Mouse (Mus musculus) liver, embryonic 12.5 days (tissue): ENCODE results near the gene Pbx1. TPM values are rescaled to one million over a fixed set of nuclear protein-coding genes. Genes with fewer than 3 reads are reported as not detected.

Experiments used
- ATAC-seq: fragments of 200-750 bp; cut with Nextera tagmentation; 2 replicates; pipeline ENCODE4 v1.8.0; 2017; ENCODE audit warnings: moderate number of reproducible peaks, mild to moderate bottlenecking, moderate library complexity
- H3K27ac ChIP-seq: fragments of 300-500 bp; sonication (generic); 2 replicates; pipeline ENCODE4 v1.5.1; 2016; ENCODE audit warnings: mild to moderate bottlenecking
- H3K27me3 ChIP-seq: fragments of 300-500 bp; sonication (generic); replicated peaks from 2 replicates; pipeline ENCODE4 v1.6.1; 2016; ENCODE audit warnings: mild to moderate bottlenecking, moderate library complexity
- H3K36me3 ChIP-seq: fragments of 300-500 bp; sonication (generic); 2 replicates; pipeline ENCODE4 v1.6.1; 2016; ENCODE audit warnings: mild to moderate bottlenecking, moderate library complexity
- H3K4me1 ChIP-seq: fragments of 300-500 bp; sonication (generic); 2 replicates; pipeline ENCODE4 v1.6.1; 2016
- H3K4me2 ChIP-seq: fragments of 300-500 bp; sonication (generic); 2 replicates; pipeline ENCODE4 v1.6.1; 2016; ENCODE audit warnings: mild to moderate bottlenecking, moderate library complexity
- H3K4me3 ChIP-seq: fragments of 300-500 bp; sonication (generic); 2 replicates; pipeline ENCODE4 v1.5.1; 2016; ENCODE audit warnings: mild to moderate bottlenecking, moderate library complexity
- H3K9ac ChIP-seq: fragments of 300-500 bp; sonication (generic); 2 replicates; pipeline ENCODE4 v1.6.1; 2016; ENCODE audit warnings: mild to moderate bottlenecking, moderate library complexity
- H3K9me3 ChIP-seq: fragments of 300-500 bp; sonication (generic); replicated peaks from 2 replicates; pipeline ENCODE4 v1.6.1; 2016; ENCODE audit warnings: mild to moderate bottlenecking, moderate library complexity
- WGBS: fragments of 180-500 bp; shearing (Covaris S2); methylation state at CpG from one replicate; pipeline ENCODE4 v1.1.7; 2016; ENCODE audit not compliant: insufficient replicate concordance; 5-methylcytosine and 5-hydroxymethylcytosine counted together
- polyA plus RNA-seq: library from polyadenylated mRNA; unstranded; fragments of >200 nt; fragmentation: Nextera tagmentation; extraction: Ambion mirVana; gene quantifications from 2 replicates; pipeline ENCODE4 v1.2.1, GENCODE M21; 2016

The Pbx1 gene
- polyA plus RNA-seq, 1 experiment from 2014 or later, result 6.8 TPM

DNA sequence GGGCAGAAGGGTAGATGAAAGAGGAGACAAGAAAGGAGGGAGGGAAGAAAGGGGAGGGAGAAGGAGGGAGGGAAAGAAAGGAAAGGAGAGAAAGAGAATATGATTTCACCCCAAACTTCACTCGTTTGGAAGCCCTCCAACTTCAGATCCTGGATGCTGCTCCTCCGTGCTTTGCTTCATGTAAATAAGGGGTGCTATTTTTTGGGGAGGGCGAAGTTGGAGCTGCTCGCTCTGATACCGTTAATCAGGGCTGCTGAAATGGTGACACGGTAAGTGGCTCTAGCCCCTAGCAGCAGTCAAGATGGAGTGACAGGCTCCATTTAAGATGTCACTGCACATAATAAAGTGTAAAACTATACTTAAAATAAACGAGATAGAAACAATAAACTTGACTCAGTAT lies 190.8 kb downstream of the Pbx1 start:
- 60% methylated on average over 7 of the region's 7 CpGs for WGBS
- Histone ChIP-seq H3K27me3 (no peaks in the 10 kb centered on the region), H3K9me3 (no peaks in the 10 kb centered on the region), H3K36me3 (no peaks in the 10 kb centered on the region), H3K4me3 (no peak overlapping the region), H3K27ac (no peak overlapping the region), H3K4me2 (no peak overlapping the region), H3K4me1 (no peaks in the 10 kb centered on the region), H3K9ac (no peak overlapping the region)
- no peak for ATAC-seq

DNA sequence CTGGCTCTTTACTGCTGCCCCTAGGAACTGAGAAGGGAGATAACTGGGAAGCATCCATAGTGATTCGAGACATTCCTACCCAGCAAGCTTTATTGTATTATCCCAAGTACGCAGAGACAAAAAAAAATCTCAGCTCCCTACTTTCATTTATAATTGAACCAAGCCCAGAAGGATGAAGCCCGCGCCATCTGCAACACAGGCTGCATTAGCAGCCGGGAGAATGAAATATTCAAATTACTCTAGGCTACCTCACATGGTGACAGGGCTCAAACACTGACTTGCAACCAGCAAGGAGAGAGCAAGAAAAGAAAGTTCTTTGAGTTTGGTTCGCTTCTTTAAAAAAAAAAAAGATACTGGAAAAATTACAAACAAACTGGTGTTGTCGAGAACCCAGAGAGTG lies 191.2 kb downstream of the Pbx1 start:
- Histone ChIP-seq H3K4me2 (no peak overlapping the region), H3K9ac (no peak overlapping the region), H3K4me1 (no peaks in the 10 kb centered on the region), H3K9me3 (no peaks in the 10 kb centered on the region), H3K36me3 (no peaks in the 10 kb centered on the region), H3K4me3 (no peak overlapping the region), H3K27ac (no peak overlapping the region), H3K27me3 (no peaks in the 10 kb centered on the region)
- no peak for ATAC-seq
- WGBS, result 68% methylated on average over 7 of the region's 7 CpGs

DNA sequence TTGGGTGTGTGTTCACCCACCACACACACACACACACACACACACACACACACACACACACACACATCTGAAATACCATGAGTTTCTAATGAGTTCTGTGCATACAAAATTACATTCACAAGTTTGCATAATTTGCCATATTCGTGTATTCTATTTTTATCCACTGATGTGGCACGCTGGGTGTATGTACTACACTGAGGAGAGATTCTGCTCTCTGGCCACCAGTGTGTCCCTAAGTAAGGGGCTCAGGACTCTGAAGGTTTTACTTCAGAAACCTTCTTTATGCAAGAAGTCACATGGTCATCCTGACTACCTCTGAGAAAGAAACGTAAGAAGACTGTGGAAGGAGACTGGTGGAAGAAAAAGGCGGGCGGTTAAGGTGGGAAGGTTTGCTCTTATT lies 191.7 kb downstream of the Pbx1 start:
- H3K4me1 ChIP-seq, result no peaks in the 10 kb centered on the region
- H3K9ac ChIP-seq, result no peak overlapping the region
- no peak overlapping the region for H3K4me2 ChIP-seq
- no peak for ATAC-seq
- H3K27ac ChIP-seq, result no peak overlapping the region
- no peaks in the 10 kb centered on the region for H3K9me3 ChIP-seq
- no peaks in the 10 kb centered on the region for H3K27me3 ChIP-seq
- 74% methylated on average over 5 of the region's 5 CpGs for WGBS
- H3K4me3 ChIP-seq, result no peak overlapping the region
- H3K36me3 ChIP-seq, result no peaks in the 10 kb centered on the region

DNA sequence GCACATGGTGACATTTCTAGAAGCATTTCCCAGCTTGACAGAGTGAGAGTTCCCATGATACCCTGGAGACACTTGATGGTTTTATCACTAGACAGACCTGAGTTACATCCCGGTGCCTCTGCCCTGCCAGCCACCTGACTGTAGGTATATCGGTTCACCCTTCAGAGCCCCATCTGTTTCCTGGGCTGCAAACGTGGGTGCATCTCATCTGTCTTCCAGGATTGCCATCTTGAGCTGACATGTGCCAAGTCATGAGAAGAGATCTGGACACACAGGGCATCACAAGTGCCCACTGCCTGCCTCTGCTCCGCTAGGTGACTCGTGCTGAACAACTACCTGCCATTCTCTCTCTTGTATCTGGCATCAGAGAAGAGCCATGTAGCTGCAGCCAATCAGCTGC lies 196.0 kb downstream of the Pbx1 start:
- Histone ChIP-seq H3K36me3 (no peaks in the 10 kb centered on the region), H3K9ac (no peak overlapping the region), H3K27ac (no peak overlapping the region), H3K4me3 (no peak overlapping the region), H3K4me1 (no peaks in the 10 kb centered on the region; the same call in 1 of the 2 replicates), H3K9me3 (no peaks in the 10 kb centered on the region), H3K27me3 (no peaks in the 10 kb centered on the region), H3K4me2 (no peak overlapping the region)
- no peak for ATAC-seq
- whole genome bisulfite sequencing, result 75% methylated on average over 5 of the region's 5 CpGs

DNA sequence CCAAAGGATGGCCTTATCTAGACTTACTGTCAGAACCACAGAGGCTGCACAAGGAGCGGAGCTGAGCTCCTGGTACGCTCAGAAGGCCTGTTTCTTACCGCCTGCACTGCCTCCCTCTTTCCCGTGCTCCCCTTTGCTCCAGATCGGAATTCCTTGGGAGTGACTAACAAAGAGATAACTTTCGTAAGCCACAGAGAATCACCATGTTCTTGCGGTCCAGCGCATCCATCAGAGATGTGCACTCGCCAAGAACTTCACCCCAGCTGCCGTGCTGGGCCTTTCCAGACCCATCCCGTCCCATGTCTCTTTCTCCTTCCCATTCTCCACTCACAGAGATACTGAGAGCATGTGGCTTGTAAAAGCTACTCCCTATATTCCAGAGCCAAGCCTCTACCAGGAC lies 197.7 kb downstream of the Pbx1 start:
- ATAC-seq, result no peak
- Histone ChIP-seq H3K4me3 (no peak overlapping the region), H3K4me2 (no peak overlapping the region), H3K27ac (no peak overlapping the region), H3K9me3 (no peaks in the 10 kb centered on the region), H3K27me3 (no peaks in the 10 kb centered on the region), H3K36me3 (no peaks in the 10 kb centered on the region), H3K9ac (no peak overlapping the region), H3K4me1 (no peaks in the 10 kb centered on the region; the same call in 1 of the 2 replicates)
- 66% methylated on average over 11 of the region's 11 CpGs for WGBS

DNA sequence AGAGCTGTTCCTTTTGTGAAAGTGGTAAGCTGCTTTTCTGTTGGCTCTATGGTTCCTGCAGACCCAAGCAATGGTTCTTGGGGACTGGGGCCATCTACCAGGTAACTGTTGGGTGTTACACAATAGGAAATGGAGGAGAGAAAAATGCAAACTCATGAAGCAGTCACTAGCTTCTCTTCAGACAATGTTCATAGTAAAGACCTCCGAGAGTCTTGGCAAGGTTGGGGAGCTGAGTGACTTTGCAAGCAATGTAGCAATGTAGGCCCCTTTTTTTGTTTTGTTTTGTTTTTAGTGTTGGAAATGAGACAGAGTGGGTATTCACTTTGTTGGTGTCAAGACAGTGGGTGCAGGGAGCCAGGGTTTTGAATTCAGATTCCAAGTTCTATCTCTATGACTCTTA lies 198.9 kb downstream of the Pbx1 start:
- Histone ChIP-seq H3K36me3 (no peaks in the 10 kb centered on the region), H3K4me3 (no peak overlapping the region), H3K4me1 (no peaks in the 10 kb centered on the region; the same call in 1 of the 2 replicates), H3K9ac (no peak overlapping the region), H3K27me3 (no peaks in the 10 kb centered on the region), H3K4me2 (no peak overlapping the region), H3K27ac (no peak overlapping the region), H3K9me3 (no peaks in the 10 kb centered on the region)
- ATAC-seq, result no peak
- 58% methylated on average over 1 of the region's 1 CpGs for WGBS

DNA sequence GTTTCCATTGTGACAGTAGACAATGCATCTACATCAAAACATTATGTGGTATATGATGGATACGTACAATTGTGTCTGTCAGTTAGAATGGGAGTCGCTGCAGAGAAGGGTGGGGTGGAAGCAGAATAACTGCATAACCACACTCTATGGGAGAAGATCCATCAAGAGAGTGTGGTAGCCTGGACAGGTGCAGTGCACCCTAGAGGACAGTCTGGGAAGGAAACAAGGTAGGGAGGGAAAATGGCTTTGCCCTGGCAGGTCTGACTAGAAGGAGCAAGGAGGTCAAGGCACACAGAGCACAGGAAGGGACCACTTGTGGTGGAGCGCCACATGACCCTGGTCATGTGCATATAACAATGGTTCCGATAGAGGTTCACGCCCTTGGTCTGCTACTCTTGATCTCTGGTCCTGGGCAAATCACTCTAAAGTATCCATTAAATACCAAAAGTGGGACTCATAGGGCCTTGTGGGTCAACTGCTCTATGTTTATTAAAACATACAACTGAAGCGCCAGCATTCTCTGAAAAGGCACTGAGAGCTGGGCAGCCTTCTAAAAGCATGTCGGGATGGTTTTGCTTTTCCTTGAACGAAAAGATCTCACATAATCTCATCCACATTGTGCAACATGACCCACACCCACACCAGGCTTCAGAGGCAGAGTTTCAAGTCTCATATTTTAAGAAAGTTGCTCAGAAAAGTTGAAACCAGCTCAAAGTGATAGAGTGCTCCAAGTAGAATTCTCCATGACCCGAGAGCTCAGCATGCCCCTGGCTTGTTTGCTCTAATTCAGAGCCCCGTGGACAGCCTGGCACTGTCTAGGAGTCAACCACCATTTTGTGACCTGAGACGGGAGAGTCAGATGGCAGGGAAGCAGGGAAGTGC lies 200.3 kb downstream of the Pbx1 start:
- Histone ChIP-seq H3K4me2 (no peak overlapping the region), H3K9ac (no peak overlapping the region), H3K4me1 (no peaks in the 10 kb centered on the region; the same call in 1 of the 2 replicates), H3K9me3 (no peaks in the 10 kb centered on the region), H3K36me3 (no peaks in the 10 kb centered on the region), H3K4me3 (no peak overlapping the region), H3K27me3 (no peaks in the 10 kb centered on the region), H3K27ac (no peak overlapping the region)
- ATAC-seq, result no peak; the same call in 1 of the 2 replicates
- WGBS, result 77% methylated on average over 11 of the region's 11 CpGs

DNA sequence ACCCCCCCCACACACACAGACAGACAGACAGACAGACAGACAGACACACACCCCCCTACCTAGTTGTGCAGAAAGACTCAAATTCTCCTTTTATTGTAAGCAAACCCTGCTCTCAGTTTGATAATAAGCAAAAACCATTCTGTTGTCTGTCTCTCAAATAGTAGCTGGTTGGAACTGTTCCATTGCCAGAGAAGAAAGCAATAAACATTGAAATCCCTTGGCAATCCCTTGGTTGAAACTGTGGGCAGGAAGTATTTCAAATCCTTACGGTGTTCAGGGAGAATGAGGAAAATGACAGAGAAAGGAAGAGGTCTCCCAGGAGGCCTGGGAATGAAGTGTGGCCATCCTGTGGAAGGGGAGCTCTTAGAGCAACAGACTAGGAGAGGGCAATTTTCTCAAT lies 201.2 kb downstream of the Pbx1 start:
- ATAC-seq, result no peak
- no peak overlapping the region for H3K4me3 ChIP-seq
- no peaks in the 10 kb centered on the region for H3K27me3 ChIP-seq
- no peak overlapping the region for H3K27ac ChIP-seq
- H3K4me2 ChIP-seq, result no peak overlapping the region
- H3K36me3 ChIP-seq, result no peaks in the 10 kb centered on the region
- peaks cover 7% of the 10 kb centered on the region for H3K4me1 ChIP-seq
- no peaks in the 10 kb centered on the region for H3K9me3 ChIP-seq
- WGBS, result 67% methylated on average over 1 of the region's 1 CpGs
- no peak overlapping the region for H3K9ac ChIP-seq

DNA sequence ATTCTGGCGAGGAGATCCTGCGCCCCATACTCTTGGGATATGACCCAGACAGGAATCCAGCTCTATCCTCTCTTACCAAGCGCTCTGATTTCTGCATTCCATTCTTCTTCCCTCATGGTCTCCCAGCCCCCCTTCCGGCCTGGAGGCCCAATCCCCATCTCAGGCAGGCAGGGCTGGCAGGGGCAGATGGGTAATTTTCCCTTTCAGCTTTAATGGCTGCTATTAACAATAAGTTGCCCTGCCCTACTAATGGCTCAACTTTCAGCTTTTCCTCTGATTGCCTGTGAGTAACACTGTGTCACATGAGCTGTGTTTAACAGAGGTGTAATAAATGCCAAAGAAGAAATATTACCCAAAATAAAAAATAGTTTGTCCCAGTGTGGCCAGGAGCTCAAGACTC lies 201.9 kb downstream of the Pbx1 start:
- no peak overlapping the region for H3K27ac ChIP-seq
- H3K4me3 ChIP-seq, result no peak overlapping the region
- ATAC-seq, result no peak
- no peak overlapping the region for H3K4me2 ChIP-seq
- 67% methylated on average over 4 of the region's 4 CpGs for WGBS
- H3K9me3 ChIP-seq, result no peaks in the 10 kb centered on the region
- H3K27me3 ChIP-seq, result no peaks in the 10 kb centered on the region
- H3K4me1 ChIP-seq, result peaks cover 9% of the 10 kb centered on the region
- H3K36me3 ChIP-seq, result no peaks in the 10 kb centered on the region
- H3K9ac ChIP-seq, result no peak overlapping the region

DNA sequence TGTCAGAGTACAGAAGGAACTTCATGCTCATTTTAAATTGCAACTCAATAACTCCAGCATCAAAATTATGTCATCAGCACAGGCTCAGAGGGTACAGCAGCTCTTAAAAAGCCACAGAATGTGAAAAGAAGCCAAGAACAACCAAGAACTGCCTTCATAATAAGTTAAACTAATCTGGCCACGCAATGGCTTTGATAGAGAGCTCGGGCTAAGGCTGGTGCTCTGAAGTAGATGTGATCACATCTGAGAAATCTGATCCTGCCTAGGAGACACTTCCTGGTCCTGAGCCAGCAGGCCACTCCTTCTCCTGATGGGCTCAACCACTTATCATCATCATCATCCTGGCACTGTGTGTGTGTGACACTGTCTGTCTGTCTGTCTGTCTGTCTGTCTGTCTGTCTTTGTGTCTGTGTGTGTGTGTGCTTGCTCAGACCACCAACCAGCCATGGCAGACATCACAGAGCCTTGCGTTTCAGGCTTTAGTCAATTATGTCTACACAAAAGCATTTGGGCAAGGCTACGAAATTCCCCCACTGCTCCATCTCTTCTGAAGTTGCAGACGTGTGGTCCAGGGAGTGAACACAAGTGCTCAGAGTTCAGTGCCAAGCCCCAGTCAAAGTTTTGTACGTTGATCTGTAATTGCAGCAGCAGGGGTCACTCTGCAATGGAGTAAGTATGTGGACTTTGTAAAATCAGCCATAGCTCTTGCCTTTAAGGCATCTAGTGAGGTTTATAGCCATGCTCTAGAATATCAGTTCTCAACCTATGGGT lies 203.1 kb downstream of the Pbx1 start:
- H3K4me2 ChIP-seq, result no peak overlapping the region
- no peak overlapping the region for H3K9ac ChIP-seq
- H3K27me3 ChIP-seq, result no peaks in the 10 kb centered on the region
- H3K9me3 ChIP-seq, result no peaks in the 10 kb centered on the region
- H3K27ac ChIP-seq, result no peak overlapping the region
- 67% methylated on average over 6 of the region's 6 CpGs for WGBS
- no peak overlapping the region for H3K4me3 ChIP-seq
- no peaks in the 10 kb centered on the region for H3K36me3 ChIP-seq
- no peak for ATAC-seq
- H3K4me1 ChIP-seq, result peaks cover 9% of the 10 kb centered on the region

DNA sequence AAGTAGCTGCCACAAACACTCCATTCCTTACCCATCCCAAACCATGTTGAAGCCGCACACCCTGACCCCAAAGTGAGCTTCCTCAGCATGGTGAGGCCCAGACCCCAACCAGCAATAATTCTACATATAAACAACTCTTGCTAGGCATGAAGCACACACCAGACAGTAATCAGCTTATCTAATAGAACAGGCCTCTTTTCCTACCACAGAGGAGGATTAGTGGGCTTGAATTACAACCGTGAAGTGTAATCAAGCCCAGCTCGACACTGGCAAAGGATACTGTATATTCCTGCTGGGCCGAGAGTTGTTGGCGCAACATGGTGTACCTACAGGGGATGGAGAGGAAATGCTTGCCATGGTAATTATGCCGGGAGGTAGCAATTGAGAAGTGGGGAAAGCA lies 205.9 kb downstream of the Pbx1 start:
- ATAC-seq, result peak; percentile 61; the same call in 1 of the 2 replicates
- Histone ChIP-seq H3K9me3 (no peaks in the 10 kb centered on the region), H3K36me3 (no peaks in the 10 kb centered on the region), H3K4me3 (no peak overlapping the region), H3K27me3 (no peaks in the 10 kb centered on the region), H3K27ac (no peak overlapping the region), H3K4me2 (no peak overlapping the region), H3K4me1 (peaks cover 13% of the 10 kb centered on the region), H3K9ac (0 out of 2 replicates have a peak overlapping the region, but pooled peaks have one; percentile 6)
- WGBS, result 39% methylated on average over 6 of the region's 6 CpGs

DNA sequence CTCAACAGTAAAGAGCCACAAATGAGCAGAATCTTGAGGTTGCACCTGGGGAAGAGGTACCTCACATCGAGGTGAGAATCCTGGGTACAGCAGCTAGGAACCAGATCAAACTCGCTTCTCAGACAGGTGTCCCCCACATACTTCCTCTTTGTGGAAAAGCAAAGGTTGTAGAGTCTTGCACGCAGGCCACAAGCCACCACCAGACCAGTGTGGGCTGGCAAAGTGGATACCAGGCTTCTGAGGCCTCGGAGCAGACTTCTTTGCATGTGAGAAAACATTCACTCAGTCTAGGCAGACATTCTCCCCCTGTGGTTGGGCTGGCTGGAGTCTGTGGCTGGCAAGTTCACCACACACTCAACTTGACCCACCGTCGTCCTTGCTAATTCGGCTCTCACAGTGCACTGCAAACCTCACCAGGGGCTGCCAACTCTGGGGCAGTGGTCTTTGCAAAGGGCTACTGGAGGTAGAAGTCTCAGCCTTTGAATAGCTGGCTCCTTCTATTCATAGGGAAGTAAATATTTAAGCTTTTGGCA lies 206.4 kb downstream of the Pbx1 start:
- whole genome bisulfite sequencing, result 54% methylated on average over 7 of the region's 7 CpGs
- no peaks in the 10 kb centered on the region for H3K9me3 ChIP-seq

More for the DNA sequence above, 206.4 kb downstream of the Pbx1 start:
- Histone ChIP-seq H3K36me3 (no peaks in the 10 kb centered on the region), H3K27ac (no peak overlapping the region), H3K27me3 (no peaks in the 10 kb centered on the region), H3K4me2 (no peak overlapping the region), H3K9ac (no peak overlapping the region), H3K4me1 (peaks cover 13% of the 10 kb centered on the region), H3K4me3 (no peak overlapping the region)
- ATAC-seq, result no peak
